Mouse (Mus musculus) intestine, embryonic 16.5 days (tissue): ENCODE results near the gene Hmga1. TPM values are rescaled to one million over a fixed set of nuclear protein-coding genes. Genes with fewer than 3 reads are reported as not detected.

Experiments used
- ATAC-seq: fragments of 200-750 bp; cut with Nextera tagmentation; 2 replicates; pipeline ENCODE4 v1.8.0; 2017; ENCODE audit warnings: moderate TSS enrichment, moderate library complexity
- H3K27ac ChIP-seq: fragments of 300-500 bp; sonication (generic); 2 replicates; pipeline ENCODE4 v1.5.1; 2014; ENCODE audit warnings: mild to moderate bottlenecking, low read length
- H3K27me3 ChIP-seq: fragments of 300-500 bp; sonication (generic); replicated peaks from 2 replicates; pipeline ENCODE4 v1.6.1; 2014; ENCODE audit warnings: low read length, control low read depth, mixed read lengths; ENCODE audit not compliant: control insufficient read depth, insufficient read depth
- H3K36me3 ChIP-seq: fragments of 300-500 bp; sonication (generic); 2 replicates; pipeline ENCODE4 v1.6.1; 2014; ENCODE audit warnings: low read length, control low read depth; ENCODE audit not compliant: control insufficient read depth, insufficient read depth
- H3K4me1 ChIP-seq: fragments of 300-500 bp; sonication (generic); 2 replicates; pipeline ENCODE4 v1.6.1; 2014; ENCODE audit warnings: low read length, control low read depth, mixed read lengths; ENCODE audit not compliant: control insufficient read depth, insufficient read depth
- H3K4me2 ChIP-seq: fragments of 300-500 bp; sonication (generic); 2 replicates; pipeline ENCODE4 v1.6.1; 2014; ENCODE audit warnings: low read depth, low read length, control low read depth
- H3K4me3 ChIP-seq: fragments of 300-500 bp; sonication (generic); 2 replicates; pipeline ENCODE4 v1.5.1; 2014; ENCODE audit warnings: mild to moderate bottlenecking, low read length
- H3K9ac ChIP-seq: fragments of 300-500 bp; sonication (generic); 2 replicates; pipeline ENCODE4 v1.6.1; 2014; ENCODE audit warnings: low read depth, low read length
- H3K9me3 ChIP-seq: fragments of 300-500 bp; sonication (generic); 2 replicates; pipeline ENCODE4 v1.6.1; 2016; ENCODE audit warnings: low read length, control low read depth; ENCODE audit not compliant: control insufficient read depth
- WGBS: fragments of 180-500 bp; shearing (Covaris S2); extraction: QIAGEN DNeasy Blood & Tissue Kit; methylation state at CpG from one replicate; pipeline ENCODE4 v1.1.7; 2014; 5-methylcytosine and 5-hydroxymethylcytosine counted together
- polyA plus RNA-seq: library from polyadenylated mRNA; unstranded; fragments of >200 nt; fragmentation: Nextera tagmentation; extraction: Ambion mirVana; gene quantifications from 2 replicates; pipeline ENCODE4 v1.2.1, GENCODE M21; 2015

Hmga1 gene
- polyA plus RNA-seq, 1 experiment from 2014 or later = 319 TPM

- no peak overlapping the region for H3K4me2 ChIP-seq
- H3K9ac ChIP-seq = no peak overlapping the region
- WGBS = 73% methylated on average over 10 of the region's 10 CpGs
- no peaks in the 10 kb centered on the region for H3K9me3 ChIP-seq
- peaks cover 19% of the 10 kb centered on the region for H3K4me1 ChIP-seq
- no peak overlapping the region for H3K4me3 ChIP-seq
- H3K27ac ChIP-seq = no peak overlapping the region
- ATAC-seq = no peak
- no peaks in the 10 kb centered on the region for H3K27me3 ChIP-seq
- no peaks in the 10 kb centered on the region for H3K36me3 ChIP-seq
These were observed 54.6 kb downstream of the Hmga1 start for GRCm38 (mm10) chr17:27610679-27611518.

GRCm38 (mm10) chr17:27611519-27611884, 55.2 kb downstream of the Hmga1 start:
- Histone ChIP-seq H3K36me3 (no peaks in the 10 kb centered on the region), H3K4me3 (no peak overlapping the region), H3K4me2 (no peak overlapping the region), H3K9ac (no peak overlapping the region), H3K4me1 (peaks cover 16% of the 10 kb centered on the region), H3K9me3 (no peaks in the 10 kb centered on the region), H3K27ac (no peak overlapping the region), H3K27me3 (no peaks in the 10 kb centered on the region)
- WGBS = 63% methylated on average over 3 of the region's 3 CpGs
- ATAC-seq = no peak

DNA sequence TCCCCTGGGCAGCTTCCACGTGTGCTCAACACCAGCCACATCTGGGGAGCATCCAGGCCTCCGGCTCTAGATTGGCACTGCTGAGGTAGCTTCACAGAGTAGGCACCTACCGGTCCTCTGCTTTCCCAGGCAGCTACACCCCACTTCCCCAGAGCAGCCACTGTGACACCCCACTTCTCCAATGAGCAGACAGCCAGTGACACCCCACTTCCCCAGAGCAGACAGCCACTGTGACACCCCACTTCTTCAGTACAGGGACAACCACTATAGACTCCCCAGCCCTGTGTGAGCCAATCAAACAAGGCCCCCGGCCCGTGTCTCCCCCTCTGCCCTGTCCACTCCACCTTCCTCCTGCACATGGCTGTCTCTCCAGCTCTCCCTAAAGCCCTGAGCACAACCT, 55.7 kb downstream of the Hmga1 start:
- no peak for ATAC-seq
- 78% methylated on average over 5 of the region's 5 CpGs for WGBS
- Histone ChIP-seq H3K9ac (0 out of 2 replicates have a peak overlapping the region, but pooled peaks have one; percentile 34), H3K36me3 (no peaks in the 10 kb centered on the region; the same call in 1 of the 2 replicates), H3K4me2 (no peak overlapping the region), H3K4me1 (peaks cover 16% of the 10 kb centered on the region), H3K9me3 (no peaks in the 10 kb centered on the region), H3K4me3 (no peak overlapping the region), H3K27ac (no peak overlapping the region), H3K27me3 (no peaks in the 10 kb centered on the region)

DNA sequence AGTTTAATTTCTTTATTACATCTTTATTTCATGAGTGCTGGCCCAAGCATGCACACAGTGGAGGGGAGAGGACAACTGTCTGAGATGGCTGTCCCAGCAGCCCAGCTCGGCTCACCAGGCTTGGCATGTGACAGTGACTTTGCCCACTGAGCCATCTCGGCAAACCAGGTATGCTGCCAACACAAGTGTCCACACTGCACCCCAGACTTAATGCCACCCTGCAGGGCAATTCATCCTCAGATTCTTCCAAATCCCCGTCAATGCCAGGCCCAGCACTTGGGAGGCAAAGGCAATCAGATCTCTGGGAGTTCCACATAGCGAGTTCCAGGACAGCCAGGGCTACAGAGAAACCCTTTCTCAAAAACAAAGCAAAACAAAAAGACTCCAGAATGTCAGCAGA, 56.7 kb downstream of the Hmga1 start:
- Histone ChIP-seq H3K9me3 (0 out of 2 replicates have a peak, but pooled peaks cover 2% of the 10 kb centered on the region), H3K9ac (no peak overlapping the region), H3K36me3 (no peaks in the 10 kb centered on the region; the same call in 1 of the 2 replicates), H3K4me3 (no peak overlapping the region), H3K27me3 (no peaks in the 10 kb centered on the region), H3K27ac (no peak overlapping the region), H3K4me1 (peaks cover 16% of the 10 kb centered on the region), H3K4me2 (no peak overlapping the region)
- ATAC-seq = no peak
- WGBS = 75% methylated on average over 4 of the region's 4 CpGs

Other genes starting within 250 kb of the Hmga1 start
- gene Grm4, start 35.1 kb upstream of the Hmga1 start, polyA plus RNA-seq = 0.40 and 0.44 TPM in 2 replicates
- gene AI413582, start 9.3 kb downstream of the Hmga1 start, polyA plus RNA-seq = 39.7 and 46.7 TPM in 2 replicates
- 56.6 and 57.4 TPM in 2 replicates for gene Nudt3, start 67.0 kb downstream of the Hmga1 start, polyA plus RNA-seq
- gene RPS10-NUDT3, start 78.7 kb downstream of the Hmga1 start, polyA plus RNA-seq = not detected in 2 replicates
- 853 and 934 TPM in 2 replicates for gene Rps10, start 80.2 kb downstream of the Hmga1 start, polyA plus RNA-seq
- gene Pacsin1, start 99.0 kb downstream of the Hmga1 start, polyA plus RNA-seq = 2.1 and 2.7 TPM in 2 replicates
- 20.0 and 21.9 TPM in 2 replicates for gene Spdef, start 172.5 kb downstream of the Hmga1 start, polyA plus RNA-seq